Mouse (Mus musculus): ENCODE results near the gene Foxl1.

DNA sequence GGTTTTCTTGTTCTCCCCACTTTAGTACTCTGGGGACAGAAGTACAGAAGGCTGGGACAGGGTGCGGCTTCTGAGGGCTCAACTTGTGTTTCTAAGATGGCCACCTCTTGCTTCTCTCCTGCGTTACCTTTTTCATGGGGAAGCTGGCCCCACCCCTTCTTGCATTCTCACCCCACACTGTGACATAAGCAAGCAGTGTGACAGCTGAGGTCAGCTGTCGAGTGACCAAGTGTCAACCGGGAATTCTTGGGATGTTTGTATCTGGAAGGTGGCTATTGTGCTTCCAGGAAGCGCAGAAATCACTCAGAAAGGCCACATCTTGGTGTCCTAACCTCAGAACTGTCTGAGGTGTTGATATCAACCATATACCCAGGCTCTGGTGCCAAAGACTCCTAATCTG, 40.3 kb downstream of the Foxl1 start:
- TF ChIP-seq POLR2A (IDR thresholded peaks at IDR 0.05; ENCODE audit: borderline replicate concordance, control insufficient read depth, low read depth, low read length) (no peak), CTCF (IDR thresholded peaks at IDR 0.05; ENCODE audit: control insufficient read depth, insufficient read depth, low read length) (no peak)
